Mouse (Mus musculus) lung, postnatal 0 days (tissue): ENCODE data around the gene Foxj2. TPM values are rescaled to one million over a fixed set of nuclear protein-coding genes. Genes with fewer than 3 reads are reported as not detected.
A peak's percentile ranks its signal among the peaks of the same experiment; 100 is the strongest.

Source experiments
- ATAC-seq: fragments of 200-750 bp; cut with Nextera tagmentation; 2 replicates; pipeline ENCODE4 v1.8.0; 2017; ENCODE audit warnings: moderate library complexity
- DNase-seq: peaks from one replicate; pipeline ENCODE4 v3.0.0-alpha.2; 2016; ENCODE audit warnings: low spot score
- H3K27ac ChIP-seq: fragments of 300-500 bp; sonication (generic); 2 replicates; pipeline ENCODE4 v1.5.1; 2014; ENCODE audit warnings: antibody characterized with exemption, mild to moderate bottlenecking, low read length, mixed read lengths
- H3K27me3 ChIP-seq: fragments of 300-500 bp; sonication (generic); replicated peaks from 2 replicates; pipeline ENCODE4 v1.6.1; 2014; ENCODE audit warnings: low read length, mixed read lengths; ENCODE audit not compliant: insufficient read depth
- H3K36me3 ChIP-seq: fragments of 300-500 bp; sonication (generic); 2 replicates; pipeline ENCODE4 v1.6.1; 2014; ENCODE audit warnings: low read length, mixed read lengths; ENCODE audit not compliant: insufficient read depth
- H3K4me1 ChIP-seq: fragments of 300-500 bp; sonication (generic); 2 replicates; pipeline ENCODE4 v1.6.1; 2014; ENCODE audit warnings: antibody characterized with exemption, low read depth, low read length, mixed read lengths; ENCODE audit not compliant: insufficient read depth
- H3K4me2 ChIP-seq: fragments of 300-500 bp; sonication (generic); replicated peaks from 2 replicates; pipeline ENCODE4 v1.6.1; 2014; ENCODE audit warnings: low read depth, mild to moderate bottlenecking, low read length, moderate library complexity, mixed read lengths
- H3K4me3 ChIP-seq: fragments of 300-500 bp; sonication (generic); 2 replicates; pipeline ENCODE4 v1.5.1; 2014; ENCODE audit warnings: low read depth, low read length
- H3K9ac ChIP-seq: fragments of 300-500 bp; sonication (generic); replicated peaks from 2 replicates; pipeline ENCODE4 v1.6.1; 2014; ENCODE audit warnings: low read depth, mild to moderate bottlenecking
- H3K9me3 ChIP-seq: fragments of 300-500 bp; sonication (generic); 2 replicates; pipeline ENCODE4 v1.6.1; 2016; ENCODE audit warnings: low read length, mixed read lengths
- CTCF ChIP-seq: IDR thresholded peaks from 2 replicates; pipeline ENCODE4 v1.5.1; 2016; ENCODE audit warnings: antibody characterized with exemption, mild to moderate bottlenecking
- EP300 ChIP-seq: IDR thresholded peaks from 2 replicates; pipeline ENCODE4 v1.6.1; 2016; ENCODE audit warnings: antibody characterized with exemption, mild to moderate bottlenecking, control low read depth
- WGBS: fragments of 180-500 bp; shearing (Covaris S2); extraction: QIAGEN DNeasy Blood & Tissue Kit; methylation state at CpG from one replicate; pipeline ENCODE4 v1.1.7; 2014; 5-methylcytosine and 5-hydroxymethylcytosine counted together
- polyA plus RNA-seq: library from polyadenylated mRNA; unstranded; fragments of >200 nt; fragmentation: Nextera tagmentation; extraction: Ambion mirVana; gene quantifications from 2 replicates; pipeline ENCODE4 v1.2.1, GENCODE M21; 2015

Foxj2 gene
- polyA plus RNA-seq, 1 experiment from 2014 or later, result 5.5 TPM

DNA sequence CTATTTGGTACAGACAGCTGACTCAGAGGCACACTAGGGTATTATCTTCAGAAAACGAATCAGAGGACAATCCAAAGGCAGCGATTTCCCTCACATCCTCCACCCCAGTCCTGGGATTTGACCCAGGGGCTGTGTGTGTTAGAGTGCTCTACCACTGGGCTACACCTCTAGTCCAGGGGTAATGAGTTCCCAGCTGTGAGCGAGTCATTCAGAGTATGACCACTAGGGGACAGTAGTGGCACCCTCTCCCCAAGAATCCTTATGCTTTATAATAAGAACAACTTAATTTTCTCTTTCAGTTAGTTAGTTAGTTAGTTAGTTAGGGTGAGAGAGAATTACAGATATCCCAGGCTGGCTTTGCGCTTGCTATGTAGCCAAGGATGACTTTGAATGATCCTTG lies 14.7 kb downstream of the Foxj2 start:
- H3K4me1 ChIP-seq, result no peaks in the 10 kb centered on the region
- DNase-seq (peak; percentile 34), ATAC-seq (no peak)
- no peak overlapping the region for H3K9ac ChIP-seq
- no peak overlapping the region for H3K4me3 ChIP-seq
- 63% methylated on average over 4 of the region's 4 CpGs for WGBS
- H3K27me3 ChIP-seq, result no peaks in the 10 kb centered on the region
- TF ChIP-seq EP300, result no peak
- TF ChIP-seq CTCF, result peak; percentile 85
- no peak overlapping the region for H3K27ac ChIP-seq
- no peak overlapping the region for H3K4me2 ChIP-seq
- peaks cover 51% of the 10 kb centered on the region for H3K36me3 ChIP-seq
- no peaks in the 10 kb centered on the region for H3K9me3 ChIP-seq

DNA sequence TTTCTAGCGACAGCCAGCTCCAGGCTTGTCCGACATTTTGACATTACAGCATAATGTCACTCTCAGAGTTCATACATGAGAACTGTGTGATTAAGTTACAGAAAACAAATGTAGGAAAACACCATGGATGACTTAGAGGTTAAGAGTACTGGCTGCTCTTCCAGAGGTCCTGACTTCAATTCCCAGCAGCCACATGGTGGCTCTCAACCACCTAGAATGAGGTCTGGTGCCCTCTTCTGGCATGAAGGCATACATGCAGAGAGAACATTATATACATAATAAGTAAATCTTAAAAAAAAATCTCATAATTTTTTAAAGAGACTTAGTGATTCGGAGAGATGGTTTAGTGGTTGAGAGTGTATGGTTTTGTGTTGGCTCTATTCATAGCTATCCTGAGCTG lies 17.3 kb downstream of the Foxj2 start:
- H3K27me3 ChIP-seq, result no peaks in the 10 kb centered on the region
- no peak overlapping the region for H3K4me3 ChIP-seq
- H3K36me3 ChIP-seq, result peaks cover 64% of the 10 kb centered on the region
- no peak overlapping the region for H3K4me2 ChIP-seq
- no peaks in the 10 kb centered on the region for H3K9me3 ChIP-seq
- DNase-seq (no peak), ATAC-seq (no peak)
- TF ChIP-seq CTCF, result peak; percentile 29; the same call in 1 of the 2 replicates
- TF ChIP-seq EP300, result no peak
- H3K9ac ChIP-seq, result no peak overlapping the region
- H3K27ac ChIP-seq, result no peak overlapping the region
- H3K4me1 ChIP-seq, result no peaks in the 10 kb centered on the region
- WGBS, result 96% methylated on average over 3 of the region's 3 CpGs

GRCm38 (mm10) chr6:122837539-122837938 lies 17.8 kb downstream of the Foxj2 start:
- no peak overlapping the region for H3K9ac ChIP-seq

GRCm38 (mm10) chr6:122843759-122844158 lies 24.0 kb downstream of the Foxj2 start:
- no peaks in the 10 kb centered on the region for H3K9me3 ChIP-seq
- no peak for TF ChIP-seq EP300
- TF ChIP-seq CTCF, result no peak
- no peak overlapping the region for H3K4me3 ChIP-seq
- WGBS, result 63% methylated on average over 6 of the region's 6 CpGs
- no peak overlapping the region for H3K4me2 ChIP-seq
- H3K4me1 ChIP-seq, result no peaks in the 10 kb centered on the region
- peaks cover 42% of the 10 kb centered on the region for H3K36me3 ChIP-seq
- ATAC-seq, result no peak
- H3K27ac ChIP-seq, result no peak overlapping the region
- DNase-seq, result no peak
- H3K27me3 ChIP-seq, result no peaks in the 10 kb centered on the region
- no peak overlapping the region for H3K9ac ChIP-seq

More at GRCm38 (mm10) chr6:122837539-122837938, 17.8 kb downstream of the Foxj2 start:
- Histone ChIP-seq H3K36me3 (peaks cover 65% of the 10 kb centered on the region), H3K9me3 (no peaks in the 10 kb centered on the region), H3K4me1 (no peaks in the 10 kb centered on the region), H3K27me3 (no peaks in the 10 kb centered on the region), H3K27ac (no peak overlapping the region), H3K4me2 (no peak overlapping the region), H3K4me3 (no peak overlapping the region)
- ATAC-seq (no peak), DNase-seq (no peak)
- WGBS, result 91% methylated on average over 5 of the region's 5 CpGs
- TF ChIP-seq CTCF (no peak), EP300 (no peak)

- no peaks in the 10 kb centered on the region for H3K9me3 ChIP-seq
- no peak overlapping the region for H3K9ac ChIP-seq
- no peaks in the 10 kb centered on the region for H3K27me3 ChIP-seq
- no peak overlapping the region for H3K4me2 ChIP-seq
- no peak overlapping the region for H3K4me3 ChIP-seq
- H3K36me3 ChIP-seq, result no peaks in the 10 kb centered on the region
- WGBS, result 53% methylated on average over 2 of the region's 2 CpGs
- TF ChIP-seq CTCF (no peak), EP300 (no peak)
- DNase-seq, result no peak
- ATAC-seq, result no peak
- H3K4me1 ChIP-seq, result no peaks in the 10 kb centered on the region
- no peak overlapping the region for H3K27ac ChIP-seq
Observed at GRCm38 (mm10) chr6:122852696-122853095, 33.0 kb downstream of the Foxj2 start.

GRCm38 (mm10) chr6:122854552-122854951 lies 34.8 kb downstream of the Foxj2 start:
- Histone ChIP-seq H3K4me2 (no peak overlapping the region), H3K9me3 (no peaks in the 10 kb centered on the region), H3K9ac (no peak overlapping the region), H3K4me3 (no peak overlapping the region), H3K27me3 (no peaks in the 10 kb centered on the region), H3K4me1 (no peaks in the 10 kb centered on the region), H3K27ac (no peak overlapping the region), H3K36me3 (no peaks in the 10 kb centered on the region)
- DNase-seq (no peak), ATAC-seq (no peak)
- no peak for TF ChIP-seq EP300
- no peak for TF ChIP-seq CTCF
- WGBS, result 77% methylated on average over 12 of the region's 12 CpGs

DNA sequence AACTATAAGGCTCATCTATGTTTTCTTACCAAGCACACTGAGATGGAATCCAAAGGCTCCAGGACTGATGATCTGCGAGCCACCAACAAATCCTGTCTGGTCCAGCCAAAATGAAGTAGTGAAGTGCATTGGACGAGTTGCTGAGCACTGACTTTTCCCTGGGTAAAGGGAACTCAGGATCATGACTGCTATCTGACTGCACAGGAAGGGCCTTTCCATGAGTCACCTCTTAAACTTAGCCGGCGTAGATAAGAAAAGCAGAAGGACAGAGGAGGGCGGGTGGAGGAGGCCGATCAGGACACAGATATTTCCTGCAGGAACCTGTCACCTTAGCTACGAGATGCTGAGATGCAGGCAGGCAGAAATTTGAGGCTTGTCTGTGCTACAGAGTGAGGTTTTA lies 36.2 kb downstream of the Foxj2 start, which contains the start of gene C3ar1:
Gene C3ar1 (minus strand): TSS at position 207 of the 400 bp plus-strand sequence.
- H3K4me1 ChIP-seq, result no peaks in the 10 kb centered on the region
- no peak within 1 kb of the TSS for H3K4me2 ChIP-seq
- 36% methylated on average over 7 of the region's 7 CpGs for WGBS
- H3K9me3 ChIP-seq, result no peaks in the 10 kb centered on the region
- TF ChIP-seq EP300 (no peak), CTCF (no peak)
- H3K9ac ChIP-seq, result no peak within 1 kb of the TSS
- no peak within 1 kb of the TSS for H3K27ac ChIP-seq
- no peak for DNase-seq
- H3K4me3 ChIP-seq, result no peak within 1 kb of the TSS
- H3K36me3 ChIP-seq, result no peaks in the 10 kb centered on the region
- no peak for ATAC-seq
- H3K27me3 ChIP-seq, result no peaks in the 10 kb centered on the region
